Mouse (Mus musculus): ENCODE data around the gene Vstm2l. TPM values are rescaled to one million over a fixed set of nuclear protein-coding genes. Genes with fewer than 3 reads are reported as not detected.
A peak's percentile ranks its signal among the peaks of the same experiment; 100 is the strongest.

The Vstm2l gene
- total RNA-seq, 1 experiment = 0.62 TPM

GRCm38 (mm10) chr2:157887275-157888025 is 27.0 kb upstream of the Vstm2l start:
- Histone ChIP-seq H3K9me3 (ENCODE audit: control insufficient read depth, insufficient read depth, low read depth, low read length) (no peaks in the 10 kb centered on the region), H3K9ac (ENCODE audit: insufficient read depth, low read depth, low read length, poor library complexity, severe bottlenecking) (no peak overlapping the region), H3K36me3 (ENCODE audit: control insufficient read depth, insufficient read depth, low read length, poor library complexity, severe bottlenecking) (peaks cover 9% of the 10 kb centered on the region; the same call in 1 of the 2 replicates), H3K27ac (ENCODE audit: insufficient read depth, low read depth, low read length, poor library complexity, severe bottlenecking) (no peak overlapping the region), H3K4me3 (ENCODE audit: insufficient read depth in 1 of 2, low read depth in 1 of 2, low read length in 2 of 2, poor library complexity in 1 of 2, severe bottlenecking in 1 of 2) (no peak overlapping the region), H3K4me1 (ENCODE audit: control insufficient read depth in 2 of 2, insufficient read depth in 2 of 2, low read length in 2 of 2, poor library complexity in 1 of 2) (peaks cover 0 to 5% of the 10 kb centered on the region in 2 experiments; a peak in 1 of 4 replicates)
- in situ Hi-C loops (cut with MboI; ENCODE audit: low sequenced_read_pairs in 2 of 2, unreplicated experiment in 2 of 2) = no loop called here
- TF ChIP-seq CHD2 (IDR thresholded peaks at IDR 0.05; ENCODE audit: low read depth, low read length) (no peak), HCFC1 (IDR thresholded peaks at IDR 0.05; ENCODE audit: borderline replicate concordance, insufficient read depth, low read length) (no peak), MAFK (IDR thresholded peaks at IDR 0.05; ENCODE audit: insufficient read depth, low read depth, low read length) (no peak), ZNF384 (IDR thresholded peaks at IDR 0.05; ENCODE audit: low read depth, low read length) (no peak), ZC3H11A (IDR thresholded peaks at IDR 0.05; ENCODE audit: borderline replicate concordance, low read depth, low read length) (no peak)
- DNase-seq (ENCODE audit: low read depth, low spot score) = no peak

DNA sequence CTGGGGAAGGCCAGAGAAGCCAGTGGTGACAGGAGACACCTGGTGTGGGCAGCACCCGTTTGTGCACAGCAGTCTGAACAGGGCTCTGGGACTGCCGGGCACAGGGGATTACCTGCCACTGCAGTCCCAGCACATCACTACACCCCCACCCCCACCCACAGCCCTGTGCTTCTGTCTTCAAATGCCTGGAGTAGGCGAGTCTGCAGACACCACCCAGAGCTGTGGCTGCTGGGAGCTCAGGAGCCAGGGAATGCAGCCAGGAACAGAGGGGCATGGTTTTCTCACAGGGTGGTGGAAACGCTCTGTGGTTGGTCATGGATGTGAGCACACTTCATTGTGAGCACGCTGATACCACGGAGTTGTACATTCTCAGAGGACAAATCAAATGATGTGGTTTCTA is 23.3 kb upstream of the Vstm2l start:
- Histone ChIP-seq H3K9me3 (ENCODE audit: control insufficient read depth, insufficient read depth, low read depth, low read length) (no peaks in the 10 kb centered on the region), H3K36me3 (ENCODE audit: control insufficient read depth, insufficient read depth, low read length, poor library complexity, severe bottlenecking) (no peaks in the 10 kb centered on the region; the same call in 1 of the 2 replicates), H3K4me3 (ENCODE audit: insufficient read depth in 1 of 2, low read depth in 1 of 2, low read length in 2 of 2, poor library complexity in 1 of 2, severe bottlenecking in 1 of 2) (no peak overlapping the region), H3K4me1 (ENCODE audit: control insufficient read depth in 2 of 2, insufficient read depth in 2 of 2, low read length in 2 of 2, poor library complexity in 1 of 2) (peaks cover 0 to 12% of the 10 kb centered on the region in 2 experiments; a peak in 1 of 4 replicates), H3K9ac (ENCODE audit: insufficient read depth, low read depth, low read length, poor library complexity, severe bottlenecking) (no peak overlapping the region), H3K27ac (ENCODE audit: insufficient read depth, low read depth, low read length, poor library complexity, severe bottlenecking) (no peak overlapping the region)
- no peak for TF ChIP-seq ZC3H11A (IDR thresholded peaks at IDR 0.05; ENCODE audit: borderline replicate concordance, low read depth, low read length)
- TF ChIP-seq CHD2 (IDR thresholded peaks at IDR 0.05; ENCODE audit: low read depth, low read length) = no peak
- no peak for TF ChIP-seq HCFC1 (IDR thresholded peaks at IDR 0.05; ENCODE audit: borderline replicate concordance, insufficient read depth, low read length)
- in situ Hi-C loops (cut with MboI; ENCODE audit: low sequenced_read_pairs in 2 of 2, unreplicated experiment in 2 of 2) = no loop called here
- DNase-seq (ENCODE audit: low read depth, low spot score) = no peak

DNA sequence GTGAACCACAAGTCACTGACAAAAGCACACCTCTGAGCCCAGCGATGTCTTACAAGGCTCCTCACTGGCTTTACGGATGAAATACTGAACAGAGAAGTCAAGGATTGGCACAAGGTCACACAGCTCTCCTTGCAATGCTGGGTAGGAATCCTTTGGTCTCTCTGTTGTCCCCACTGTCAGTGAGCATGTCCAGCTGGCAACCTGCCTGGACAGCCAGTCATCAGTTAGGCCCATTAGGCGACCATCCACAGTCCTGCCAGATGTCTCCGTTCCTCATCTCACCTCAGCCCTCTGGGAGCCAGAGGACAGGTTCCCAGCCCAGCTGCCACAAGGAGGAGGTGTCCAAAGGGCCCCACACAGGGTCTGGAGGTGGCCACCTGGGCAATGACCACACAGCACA is 17.3 kb upstream of the Vstm2l start:
- Histone ChIP-seq H3K4me3 (ENCODE audit: insufficient read depth in 1 of 2, low read depth in 1 of 2, low read length in 2 of 2, poor library complexity in 1 of 2, severe bottlenecking in 1 of 2) (no peak overlapping the region), H3K4me1 (ENCODE audit: control insufficient read depth in 2 of 2, insufficient read depth in 2 of 2, low read length in 2 of 2, poor library complexity in 1 of 2) (peaks cover 0 to 14% of the 10 kb centered on the region in 2 experiments; a peak in 3 of 4 replicates), H3K27ac (ENCODE audit: insufficient read depth, low read depth, low read length, poor library complexity, severe bottlenecking) (no peak overlapping the region), H3K9ac (ENCODE audit: insufficient read depth, low read depth, low read length, poor library complexity, severe bottlenecking) (no peak overlapping the region), H3K9me3 (ENCODE audit: control insufficient read depth, insufficient read depth, low read depth, low read length) (no peaks in the 10 kb centered on the region), H3K36me3 (ENCODE audit: control insufficient read depth, insufficient read depth, low read length, poor library complexity, severe bottlenecking) (no peaks in the 10 kb centered on the region)
- no peak for DNase-seq (ENCODE audit: low read depth, low spot score)
- in situ Hi-C loops (cut with MboI; ENCODE audit: low sequenced_read_pairs in 2 of 2, unreplicated experiment in 2 of 2) = no loop called here
- no peak for TF ChIP-seq ZC3H11A (IDR thresholded peaks at IDR 0.05; ENCODE audit: borderline replicate concordance, low read depth, low read length)
- TF ChIP-seq MAFK (IDR thresholded peaks at IDR 0.05; ENCODE audit: insufficient read depth, low read depth, low read length) = no peak
- TF ChIP-seq HCFC1 (IDR thresholded peaks at IDR 0.05; ENCODE audit: borderline replicate concordance, insufficient read depth, low read length) = no peak
- TF ChIP-seq ZNF384 (IDR thresholded peaks at IDR 0.05; ENCODE audit: low read depth, low read length) = no peak
- no peak for TF ChIP-seq CHD2 (IDR thresholded peaks at IDR 0.05; ENCODE audit: low read depth, low read length)

DNA sequence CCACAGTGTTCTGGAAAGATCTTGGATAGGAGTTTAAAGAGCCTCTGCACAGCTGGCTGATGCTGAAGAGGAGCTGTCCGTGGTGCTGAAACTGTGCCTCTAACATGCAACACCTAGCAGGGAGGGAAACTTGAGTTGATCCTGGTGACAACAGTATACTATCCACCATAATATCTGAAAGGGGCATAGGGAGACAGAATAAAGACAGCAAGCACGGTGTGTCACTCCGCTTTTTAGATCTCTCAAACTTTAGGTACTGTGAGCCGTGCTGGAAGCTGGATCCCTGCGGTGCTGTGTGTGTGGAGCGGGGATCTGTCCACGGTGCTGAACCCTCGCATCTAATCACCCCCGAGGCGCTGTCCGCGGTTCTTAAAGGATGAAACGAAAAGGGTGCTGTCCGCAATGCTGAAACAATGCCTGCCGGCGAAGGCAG is 1.2 kb upstream of the Vstm2l start:
- peak; percentile 89 for DNase-seq (ENCODE audit: low read depth, low spot score)
- H3K9ac ChIP-seq (ENCODE audit: insufficient read depth, low read depth, low read length, poor library complexity, severe bottlenecking) = no peak overlapping the region
- TF ChIP-seq CHD2 (IDR thresholded peaks at IDR 0.05; ENCODE audit: low read depth, low read length) (no peak; the same call in 1 of the 2 replicates), ZC3H11A (IDR thresholded peaks at IDR 0.05; ENCODE audit: borderline replicate concordance, low read depth, low read length) (no peak), ZNF384 (IDR thresholded peaks at IDR 0.05; ENCODE audit: low read depth, low read length) (no peak), HCFC1 (IDR thresholded peaks at IDR 0.05; ENCODE audit: borderline replicate concordance, insufficient read depth, low read length) (no peak), MAFK (IDR thresholded peaks at IDR 0.05; ENCODE audit: insufficient read depth, low read depth, low read length) (no peak)
- H3K27ac ChIP-seq (ENCODE audit: insufficient read depth, low read depth, low read length, poor library complexity, severe bottlenecking) = no peak overlapping the region
- H3K4me3 ChIP-seq (ENCODE audit: insufficient read depth in 1 of 2, low read depth in 1 of 2, low read length in 2 of 2, poor library complexity in 1 of 2, severe bottlenecking in 1 of 2) = no peak overlapping the region
- H3K4me1 ChIP-seq (ENCODE audit: control insufficient read depth in 2 of 2, insufficient read depth in 2 of 2, low read length in 2 of 2, poor library complexity in 1 of 2) = peaks cover 2 to 9% of the 10 kb centered on the region in 2 experiments; a peak in 2 of 4 replicates
- H3K9me3 ChIP-seq (ENCODE audit: control insufficient read depth, insufficient read depth, low read depth, low read length) = no peaks in the 10 kb centered on the region
- in situ Hi-C loops (cut with MboI; ENCODE audit: low sequenced_read_pairs in 2 of 2, unreplicated experiment in 2 of 2) = no loop called here
- no peaks in the 10 kb centered on the region for H3K36me3 ChIP-seq (ENCODE audit: control insufficient read depth, insufficient read depth, low read length, poor library complexity, severe bottlenecking)
